Mouse (Mus musculus) heart, adult 10 weeks (tissue): ENCODE measurements around the gene Lgals12. TPM values are rescaled to one million over a fixed set of nuclear protein-coding genes. Genes with fewer than 3 reads are reported as not detected.

ENCODE experiments used
- polyA plus RNA-seq: library from polyadenylated mRNA; stranded (reverse); fragments of 350-450 nt; fragmentation: Illumina TruSeq; extraction: RNeasy Lipid Tissue Mini Kit (QIAGEN cat#74804); gene quantifications from one replicate; pipeline ENCODE4 v1.2.3, GENCODE M21; 2014; ENCODE audit warnings: low read depth, low replicate concordance

Lgals12 gene
- polyA plus RNA-seq: 0.34 TPM

DNA sequence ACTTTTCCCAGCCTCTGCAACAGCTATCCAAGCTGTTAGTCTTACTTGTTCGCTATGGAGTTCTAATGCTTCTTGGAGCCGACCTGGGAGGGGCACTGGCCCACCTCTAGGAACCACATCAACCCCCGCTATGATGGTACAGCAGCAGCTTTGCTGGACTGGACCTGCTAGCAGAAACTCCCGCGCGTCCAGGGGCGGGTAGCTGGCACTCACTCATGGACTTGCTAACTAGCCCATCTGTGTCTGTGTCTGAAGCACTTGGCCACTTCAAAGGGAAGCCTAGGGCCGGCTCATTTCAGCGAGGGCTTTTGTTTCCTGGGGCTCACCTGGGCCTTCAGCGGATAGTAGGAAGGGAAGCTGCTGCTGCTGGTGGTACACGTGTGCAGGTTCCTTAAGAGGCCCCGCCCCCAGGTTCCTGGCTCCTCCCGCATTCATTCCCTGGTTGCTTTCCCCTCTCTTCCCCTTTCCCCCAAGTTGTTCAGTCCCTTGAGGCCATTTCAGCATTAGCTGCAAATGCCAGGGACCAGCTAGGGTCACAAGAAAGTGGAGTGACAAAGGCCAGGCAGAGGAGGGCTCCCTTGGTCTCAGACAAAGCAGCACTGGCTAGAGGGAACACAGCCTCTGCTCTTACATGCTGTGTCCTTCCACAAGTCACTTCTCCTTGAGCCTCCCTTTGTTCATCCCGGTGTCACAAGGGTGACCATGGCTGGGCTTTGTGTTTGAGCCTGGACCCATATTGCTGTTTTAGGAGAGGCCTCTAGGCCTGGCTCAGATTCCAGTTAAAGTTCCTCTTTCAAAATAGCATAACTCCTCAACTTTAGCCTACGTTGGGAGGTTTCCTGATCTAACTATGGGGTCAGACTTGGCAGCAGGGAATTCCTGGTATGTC, at the start of gene Lgals12:
Lgals12 (minus strand) TSS at position 393 of the 889 bp plus-strand sequence.

DNA sequence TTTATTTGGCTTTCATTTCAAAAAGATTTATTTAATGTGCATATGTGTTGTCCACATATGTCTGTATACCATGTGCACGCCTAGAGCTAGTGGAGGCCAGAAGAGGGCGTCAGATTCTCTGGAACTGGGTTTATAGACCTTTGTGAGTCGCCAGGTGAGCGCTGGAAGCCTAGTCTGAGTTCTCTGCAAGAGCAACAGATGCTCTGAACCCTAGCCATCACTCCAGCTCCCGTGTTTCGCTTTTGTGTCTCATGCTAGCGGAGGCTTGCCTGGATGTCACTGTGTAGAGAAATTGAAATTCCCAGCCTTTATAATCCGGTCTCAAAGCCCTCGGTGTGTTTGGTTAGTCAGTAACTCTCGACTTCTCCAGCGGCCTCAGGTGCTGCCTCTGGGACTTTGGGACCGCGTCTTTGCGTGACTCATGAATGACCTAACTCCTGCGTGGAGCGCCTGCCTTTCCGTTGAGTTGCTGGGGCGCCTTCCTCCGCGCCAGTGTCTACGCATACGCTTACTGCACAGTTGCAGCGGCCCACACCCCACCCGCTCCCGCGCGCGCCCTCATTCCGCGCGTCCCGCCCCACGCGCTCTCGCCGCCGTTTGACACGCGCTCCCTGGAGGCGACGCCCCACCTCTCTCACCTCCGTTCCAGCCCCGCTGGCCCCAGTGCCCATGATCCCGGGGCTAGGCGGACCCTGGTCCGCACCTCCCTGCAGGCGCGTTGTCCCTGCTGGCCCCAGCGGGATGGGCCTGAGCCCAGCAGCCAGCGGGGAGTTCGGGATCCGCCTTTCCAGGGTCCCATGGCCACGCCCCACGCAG, 5.2 kb upstream of the Lgals12 start, which contains the start of gene Hrasls5:
Hrasls5 (plus strand) TSS at position 600 of the 816 bp plus-strand sequence.

DNA sequence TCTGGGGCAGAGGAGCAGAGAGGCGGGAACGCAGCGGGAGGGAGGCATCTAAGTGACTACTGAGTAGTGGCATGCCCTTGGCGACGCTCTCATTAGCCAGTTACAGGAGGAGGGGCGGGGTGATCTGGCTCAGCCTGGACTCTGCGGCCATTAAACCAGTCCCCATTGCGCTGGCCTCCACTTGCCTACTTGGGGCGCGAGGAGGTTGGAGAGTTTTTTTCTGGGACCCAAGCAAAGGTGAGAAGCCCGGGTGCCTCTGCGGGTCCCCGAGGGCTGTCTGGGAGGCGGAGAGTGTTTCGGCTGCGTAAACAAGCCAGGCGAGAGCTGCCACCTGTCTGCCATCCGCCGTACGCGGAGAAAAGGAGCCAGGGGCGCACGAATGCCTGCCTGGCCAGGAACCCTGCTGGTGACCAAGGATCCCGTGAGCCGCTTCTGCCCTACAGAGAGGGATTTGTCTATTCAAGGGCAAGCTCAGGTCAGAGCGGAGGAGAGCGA, 49.6 kb downstream of the Lgals12 start, which contains the start of gene Pla2g16:
Pla2g16 (plus strand) TSS at position 132 of the 495 bp plus-strand sequence.

Other genes with a start within 250 kb of the Lgals12 start
- 8.9 TPM for gene Spindoc, start 224.2 kb downstream of the Lgals12 start, polyA plus RNA-seq
- gene 2700081O15Rik, start 189.6 kb downstream of the Lgals12 start, polyA plus RNA-seq: 15.0 TPM
- gene Rtn3, start 123.9 kb downstream of the Lgals12 start, polyA plus RNA-seq: 85.5 TPM
- 12.7 TPM for gene Atl3, start 113.2 kb downstream of the Lgals12 start, polyA plus RNA-seq
- 108 TPM for gene Pla2g16, start 49.7 kb downstream of the Lgals12 start, polyA plus RNA-seq
- gene Hrasls5, start 5.3 kb upstream of the Lgals12 start, polyA plus RNA-seq: not detected
- not detected for gene Slc22a19, start 104.1 kb upstream of the Lgals12 start, polyA plus RNA-seq
- gene Slc22a26, start 195.5 kb upstream of the Lgals12 start, polyA plus RNA-seq: 0.21 TPM